Mouse (Mus musculus): ENCODE measurements at regions not wholly inside any gene's neighbourhood (a gene's known extent, or its start where the extent isn't known, plus 50 kb on each side); places are given as distances from the start of the nearest gene placed in this dataset.
"Not testable (repeated sequence)": the region's sequence is repeated elsewhere in the genome, so short reads cannot be mapped to it uniquely, and the experiment has no call there.

- DNase-seq (ENCODE audit: low spot score in 2 of 2), result no peak
Measured at GRCm38 (mm10) chr15:26953818-26954385, 58.5 kb upstream of the Fbxl7 start.

- DNase-seq (ENCODE audit: low spot score in 2 of 2), result no peak
Measured at GRCm38 (mm10) chr15:26958980-26959379, 63.6 kb upstream of the Fbxl7 start.

GRCm38 (mm10) chr15:26968392-26969025 is 73.1 kb upstream of the Fbxl7 start:
- DNase-seq (ENCODE audit: low spot score in 2 of 2), result no peak

- DNase-seq (ENCODE audit: low spot score in 2 of 2), result no peak
Measured at GRCm38 (mm10) chr15:26970770-26971169, 75.4 kb upstream of the Fbxl7 start.

GRCm38 (mm10) chr15:26993054-26993453 is 97.7 kb upstream of the Fbxl7 start:
- no peak for DNase-seq (ENCODE audit: low spot score in 2 of 2)

- no peak for DNase-seq (ENCODE audit: low spot score in 2 of 2)
Measured at GRCm38 (mm10) chr15:27009069-27009468, 113.7 kb upstream of the Fbxl7 start.

- DNase-seq (ENCODE audit: low spot score in 2 of 2), result no peak
Measured at GRCm38 (mm10) chr15:27013906-27014658, 118.7 kb upstream of the Fbxl7 start.

GRCm38 (mm10) chr15:27014659-27014974 is 119.2 kb upstream of the Fbxl7 start:
- no peak for DNase-seq (ENCODE audit: low spot score in 2 of 2)

GRCm38 (mm10) chr15:27020471-27020870 is 125.1 kb upstream of the Fbxl7 start:
- no peak for DNase-seq (ENCODE audit: low spot score in 2 of 2)

- DNase-seq (ENCODE audit: low spot score in 2 of 2), result no peak
Measured at GRCm38 (mm10) chr15:27033261-27033660, 137.9 kb upstream of the Fbxl7 start.

- DNase-seq (ENCODE audit: low spot score in 2 of 2), result peak in 1 of 2 experiments; percentile 42
Measured at GRCm38 (mm10) chr15:27043788-27044187, 148.4 kb upstream of the Fbxl7 start.

- no peak for DNase-seq (ENCODE audit: low spot score in 2 of 2)
Measured at GRCm38 (mm10) chr15:27050673-27051072, 155.3 kb upstream of the Fbxl7 start.

- DNase-seq (ENCODE audit: low spot score in 2 of 2), result no peak
Measured at GRCm38 (mm10) chr15:27063456-27063855, 168.1 kb upstream of the Fbxl7 start.

- DNase-seq (ENCODE audit: low spot score in 2 of 2), result no peak
Measured at GRCm38 (mm10) chr15:27063971-27064370, 168.6 kb upstream of the Fbxl7 start.

GRCm38 (mm10) chr15:27067691-27068090 is 172.3 kb upstream of the Fbxl7 start:
- DNase-seq (ENCODE audit: low spot score in 2 of 2), result no peak

- no peak for DNase-seq (ENCODE audit: low spot score in 2 of 2)
Measured at GRCm38 (mm10) chr15:27077926-27078325, 182.5 kb upstream of the Fbxl7 start.

- DNase-seq (ENCODE audit: low spot score in 2 of 2), result no peak
Measured at GRCm38 (mm10) chr15:27082826-27083225, 187.4 kb upstream of the Fbxl7 start.

- DNase-seq (ENCODE audit: low spot score in 2 of 2), result no peak
Measured at GRCm38 (mm10) chr15:27083596-27083995, 188.2 kb upstream of the Fbxl7 start.

- DNase-seq (ENCODE audit: low spot score in 2 of 2), result no peak
Measured at GRCm38 (mm10) chr15:27089155-27089554, 193.8 kb upstream of the Fbxl7 start.

GRCm38 (mm10) chr15:27094102-27094501 is 198.7 kb upstream of the Fbxl7 start:
- no peak for DNase-seq (ENCODE audit: low spot score in 2 of 2)

GRCm38 (mm10) chr15:27095231-27095630 is 199.9 kb upstream of the Fbxl7 start:
- DNase-seq (ENCODE audit: low spot score in 2 of 2), result peak in 1 of 2 experiments; percentile 28

GRCm38 (mm10) chr15:27101610-27102009 is 206.2 kb upstream of the Fbxl7 start:
- DNase-seq (ENCODE audit: low spot score in 2 of 2), result not testable (repeated sequence)

GRCm38 (mm10) chr15:27109130-27109529 is 213.8 kb upstream of the Fbxl7 start:
- DNase-seq (ENCODE audit: low spot score in 2 of 2), result no peak

Measured in left cerebral cortex, adult 8-10 months (tissue).